Mouse (Mus musculus) testis, adult 2 months (tissue): ENCODE results near the gene Fam149a.

Source experiments
- CTCF ChIP-seq: fragments of 200-500 bp; IDR thresholded peaks from 2 replicates; pipeline ENCODE4 v1.5.1; 2012; ENCODE audit warnings: low read depth, mild to moderate bottlenecking, inconsistent platforms, low read length, moderate library complexity; ENCODE audit not compliant: control insufficient read depth, insufficient read depth, insufficient replicate concordance
- POLR2A ChIP-seq: fragments of 200-500 bp; IDR thresholded peaks from 2 replicates; pipeline ENCODE4 v1.6.1; 2012; ENCODE audit warnings: low read depth, mild to moderate bottlenecking, inconsistent platforms, low read length, moderate library complexity; ENCODE audit not compliant: control insufficient read depth

GRCm38 (mm10) chr8:45341630-45342628, 40.2 kb downstream of the Fam149a start:
- no peak for TF ChIP-seq POLR2A
- TF ChIP-seq CTCF, result no peak
